Mouse (Mus musculus) midbrain, postnatal 0 days (tissue): ENCODE results near the gene Plekhg2. TPM values are rescaled to one million over a fixed set of nuclear protein-coding genes. Genes with fewer than 3 reads are reported as not detected.

Source experiments
- ATAC-seq: fragments of 200-750 bp; cut with Nextera tagmentation; 2 replicates; pipeline ENCODE4 v1.8.0; 2017; ENCODE audit warnings: moderate number of reproducible peaks, mild to moderate bottlenecking, moderate TSS enrichment, moderate library complexity; ENCODE audit not compliant: low FRiP score
- DNase-seq: peaks from one replicate; pipeline ENCODE4 v3.0.0-alpha.2; 2015; ENCODE audit warnings: low spot score
- H3K27ac ChIP-seq: fragments of 300-500 bp; sonication (generic); 2 replicates; pipeline ENCODE4 v1.5.1; 2014; ENCODE audit warnings: low read depth, mild to moderate bottlenecking, low read length, mixed read lengths
- H3K27me3 ChIP-seq: fragments of 300-500 bp; sonication (generic); 2 replicates; pipeline ENCODE4 v1.6.1; 2014; ENCODE audit warnings: low read length, control low read depth, mixed read lengths; ENCODE audit not compliant: insufficient read depth
- H3K36me3 ChIP-seq: fragments of 300-500 bp; sonication (generic); 2 replicates; pipeline ENCODE4 v1.6.1; 2014; ENCODE audit warnings: low read length, control low read depth, mixed read lengths; ENCODE audit not compliant: insufficient read depth
- H3K4me1 ChIP-seq: fragments of 300-500 bp; sonication (generic); 2 replicates; pipeline ENCODE4 v1.6.1; 2014; ENCODE audit warnings: mild to moderate bottlenecking, control low read depth, antibody characterized with exemption, low read length, mixed read lengths; ENCODE audit not compliant: insufficient read depth
- H3K4me2 ChIP-seq: fragments of 300-500 bp; sonication (generic); 2 replicates; pipeline ENCODE4 v1.6.1; 2014; ENCODE audit warnings: low read depth, mild to moderate bottlenecking, low read length, mixed read lengths; ENCODE audit not compliant: poor library complexity, severe bottlenecking
- H3K4me3 ChIP-seq: fragments of 300-500 bp; sonication (generic); 2 replicates; pipeline ENCODE4 v1.5.1; 2014; ENCODE audit warnings: low read depth, mild to moderate bottlenecking, low read length, moderate library complexity
- H3K9ac ChIP-seq: fragments of 300-500 bp; sonication (generic); replicated peaks from 2 replicates; pipeline ENCODE4 v1.6.1; 2014; ENCODE audit warnings: mild to moderate bottlenecking, low read length, moderate library complexity, mixed read lengths; ENCODE audit not compliant: poor library complexity, severe bottlenecking
- H3K9me3 ChIP-seq: fragments of 300-500 bp; sonication (generic); 2 replicates; pipeline ENCODE4 v1.6.1; 2016; ENCODE audit warnings: low read length, control low read depth
- CTCF ChIP-seq: IDR thresholded peaks from 2 replicates; pipeline ENCODE4 v1.5.1; 2016; ENCODE audit warnings: antibody characterized with exemption, mild to moderate bottlenecking
- WGBS: fragments of 180-500 bp; shearing (Covaris S2); extraction: QIAGEN DNeasy Blood & Tissue Kit; methylation state at CpG from one replicate; pipeline ENCODE4 v1.1.7; 2014; 5-methylcytosine and 5-hydroxymethylcytosine counted together
- polyA plus RNA-seq: library from polyadenylated mRNA; unstranded; fragments of >200 nt; fragmentation: Nextera tagmentation; extraction: Ambion mirVana; gene quantifications from 2 replicates; pipeline ENCODE4 v1.2.1, GENCODE M21; 2015
- total RNA-seq: library from RNA; depleted of rRNA; stranded (reverse); fragments of >200 nt; gene quantifications from 2 replicates; pipeline ENCODE4 v1.2.3, GENCODE M21; 2014

Plekhg2 gene
- total and polyA plus RNA-seq, 2 experiments from 2014 or later = 7.9 to 19.4 TPM

DNA sequence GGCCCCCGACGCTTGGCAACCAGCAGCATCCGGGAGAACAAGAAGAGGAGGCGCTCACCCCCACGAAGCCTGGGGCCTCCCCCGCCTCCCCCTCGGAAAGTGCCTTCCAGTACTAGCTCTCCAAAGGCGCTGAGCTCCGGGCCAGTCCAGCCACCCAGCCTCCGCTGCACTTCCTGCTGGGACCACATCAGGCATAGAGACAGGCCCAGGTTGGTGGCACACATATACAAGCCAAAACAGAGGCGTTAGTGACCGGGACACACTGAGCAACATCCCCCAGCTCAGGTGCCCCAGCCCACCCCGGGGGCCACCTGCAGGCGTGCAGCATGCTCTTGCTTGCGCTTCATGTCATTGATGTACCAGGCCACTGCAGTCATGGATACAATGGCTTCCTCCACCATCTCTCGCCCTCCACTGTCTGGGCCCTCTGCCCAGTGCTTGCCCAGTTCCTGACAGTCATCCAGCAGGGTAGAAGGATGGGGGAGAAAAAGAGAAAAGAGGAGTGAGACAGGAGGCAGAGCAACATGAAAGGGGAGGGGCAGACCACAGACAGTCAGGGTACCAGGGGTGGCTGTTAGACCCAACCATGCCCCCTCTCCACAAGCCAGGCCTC is 4.6 kb downstream of the Plekhg2 start:
- no peak for ATAC-seq
- Histone ChIP-seq H3K9ac (no peak overlapping the region), H3K36me3 (peaks cover 11% of the 10 kb centered on the region; the same call in 1 of the 2 replicates), H3K4me2 (no peak overlapping the region), H3K27ac (no peak overlapping the region), H3K27me3 (no peaks in the 10 kb centered on the region), H3K9me3 (no peaks in the 10 kb centered on the region), H3K4me3 (no peak overlapping the region), H3K4me1 (peaks cover 10% of the 10 kb centered on the region; the same call in 1 of the 2 replicates)
- DNase-seq = no peak
- no peak for TF ChIP-seq CTCF
- WGBS = 87% methylated on average over 16 of the region's 16 CpGs

DNA sequence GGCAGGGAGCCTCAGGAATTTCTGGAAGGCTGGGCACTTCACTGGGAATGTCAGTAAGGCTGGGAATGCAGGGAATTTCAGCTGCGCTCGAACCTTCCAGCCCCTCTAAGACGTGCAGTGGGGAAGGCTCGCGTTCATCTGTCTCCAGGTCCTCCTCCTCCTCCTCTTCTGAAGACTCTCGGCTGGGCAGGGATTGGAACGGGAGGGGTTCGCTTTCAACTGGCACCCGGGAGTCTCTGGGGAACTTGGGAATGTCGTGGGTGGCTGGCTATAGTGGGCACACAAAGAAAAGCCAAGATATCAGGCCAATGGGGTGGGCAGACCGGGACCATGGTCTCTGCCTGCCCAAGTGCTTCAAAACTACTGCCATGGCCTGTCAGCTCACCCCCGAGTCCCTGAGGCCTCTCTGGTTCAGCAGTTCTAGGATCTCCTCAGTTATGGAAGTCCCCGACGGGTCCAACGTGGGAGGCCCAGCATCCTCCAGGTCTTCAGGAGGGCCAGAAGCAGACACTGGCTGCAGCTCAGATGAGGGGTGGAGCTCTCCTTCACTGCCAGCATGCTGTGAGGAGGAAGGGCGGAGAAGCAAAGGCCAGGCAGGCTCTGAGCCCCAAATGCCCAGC is 9.8 kb downstream of the Plekhg2 start:
- H3K36me3 ChIP-seq = peaks cover 24% of the 10 kb centered on the region
- H3K9me3 ChIP-seq = no peaks in the 10 kb centered on the region
- no peaks in the 10 kb centered on the region for H3K4me1 ChIP-seq
- ATAC-seq (no peak), DNase-seq (no peak)
- no peak overlapping the region for H3K9ac ChIP-seq
- no peak overlapping the region for H3K27ac ChIP-seq
- H3K4me2 ChIP-seq = no peak overlapping the region
- TF ChIP-seq CTCF = no peak
- WGBS = 81% methylated on average over 16 of the region's 16 CpGs
- no peaks in the 10 kb centered on the region for H3K27me3 ChIP-seq
- H3K4me3 ChIP-seq = no peak overlapping the region

DNA sequence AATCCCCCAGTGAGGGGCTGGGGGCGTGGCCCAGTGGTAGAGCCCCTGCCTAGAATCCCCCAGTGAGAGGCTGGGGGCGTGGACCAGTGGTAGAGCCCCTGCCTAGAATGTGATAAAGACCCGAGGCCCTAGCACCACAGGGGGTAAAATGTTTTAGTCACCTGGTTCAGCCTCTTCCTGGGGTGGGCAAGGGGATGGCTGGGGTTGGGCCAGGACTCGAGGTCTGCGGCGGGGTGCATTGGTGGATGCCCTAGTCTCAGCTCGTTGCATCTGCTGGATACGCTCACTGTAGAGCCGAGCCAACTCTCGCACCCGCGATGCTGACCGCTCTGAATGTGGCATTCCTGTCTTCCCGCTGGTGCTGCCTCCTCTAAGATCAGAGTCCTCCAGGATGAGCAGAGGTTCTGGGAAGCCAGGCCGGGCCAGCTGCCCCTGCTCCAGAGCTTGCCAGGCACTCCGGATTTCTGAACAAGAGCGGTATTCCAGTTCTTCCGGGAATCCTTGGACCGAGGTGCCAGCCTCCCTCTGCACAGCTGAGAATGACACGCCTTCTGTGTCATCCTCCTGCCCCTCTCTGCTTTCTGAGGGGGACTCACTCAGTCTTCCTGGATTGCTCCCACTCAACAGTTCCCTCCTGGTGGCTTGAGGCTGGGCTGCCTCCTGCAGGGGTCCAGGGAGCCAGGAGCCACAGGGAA is 10.6 kb downstream of the Plekhg2 start:
- Histone ChIP-seq H3K4me3 (no peak overlapping the region), H3K36me3 (peaks cover 24% of the 10 kb centered on the region), H3K4me2 (no peak overlapping the region), H3K4me1 (no peaks in the 10 kb centered on the region), H3K27me3 (no peaks in the 10 kb centered on the region), H3K27ac (no peak overlapping the region), H3K9me3 (no peaks in the 10 kb centered on the region), H3K9ac (no peak overlapping the region)
- ATAC-seq = no peak
- no peak for DNase-seq
- 97% methylated on average over 20 of the region's 20 CpGs for WGBS
- TF ChIP-seq CTCF = no peak

DNA sequence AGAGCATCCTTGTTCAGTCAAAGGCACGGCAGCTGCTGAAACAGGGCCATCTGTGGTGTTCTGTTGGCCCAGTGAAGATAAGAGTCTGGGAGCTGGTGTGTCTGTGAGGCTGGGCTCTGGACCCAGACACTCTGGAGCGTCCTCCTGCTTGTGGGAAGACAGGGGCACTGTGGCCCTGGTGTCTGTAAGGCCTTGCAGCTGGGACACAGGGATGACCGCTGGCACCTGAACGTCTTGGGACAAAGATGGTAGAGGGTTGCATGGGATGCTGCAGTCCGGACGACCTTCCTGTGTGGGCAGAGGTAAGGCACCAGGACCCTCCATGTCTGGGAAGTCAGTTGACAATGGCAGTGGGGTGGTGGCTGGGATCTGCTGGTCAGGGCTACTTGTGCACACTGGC is 12.1 kb downstream of the Plekhg2 start:
- ATAC-seq (no peak), DNase-seq (no peak)
- Histone ChIP-seq H3K4me2 (no peak overlapping the region), H3K4me3 (no peak overlapping the region), H3K27me3 (no peaks in the 10 kb centered on the region), H3K4me1 (no peaks in the 10 kb centered on the region), H3K27ac (no peak overlapping the region), H3K9me3 (no peaks in the 10 kb centered on the region), H3K36me3 (peaks cover 24% of the 10 kb centered on the region), H3K9ac (no peak overlapping the region)
- 94% methylated on average over 6 of the region's 6 CpGs for WGBS
- no peak for TF ChIP-seq CTCF

DNA sequence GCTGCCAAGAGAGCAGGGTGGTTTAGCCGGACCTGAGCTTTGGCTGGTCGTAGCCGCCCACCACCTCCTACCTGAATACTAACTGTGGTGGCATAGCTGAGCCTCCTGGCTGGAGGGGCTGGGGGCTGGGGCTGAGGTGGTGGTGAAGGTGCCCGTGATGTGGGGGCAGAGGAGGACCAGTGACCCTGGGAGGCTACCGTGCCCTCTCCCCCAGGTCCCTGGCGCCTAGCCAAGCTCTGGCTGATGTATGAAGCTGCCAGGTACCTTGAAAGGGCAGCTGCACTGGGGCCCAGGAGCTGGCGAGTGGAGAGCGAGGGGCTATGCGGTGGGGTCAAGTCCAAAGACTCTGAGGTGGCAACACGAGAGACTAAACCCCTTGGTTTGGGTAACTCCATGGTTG is 12.5 kb downstream of the Plekhg2 start:
- no peak overlapping the region for H3K4me2 ChIP-seq
- DNase-seq (no peak), ATAC-seq (no peak)
- no peaks in the 10 kb centered on the region for H3K4me1 ChIP-seq
- 91% methylated on average over 10 of the region's 10 CpGs for WGBS
- H3K27me3 ChIP-seq = no peaks in the 10 kb centered on the region
- peaks cover 23% of the 10 kb centered on the region for H3K36me3 ChIP-seq
- no peak overlapping the region for H3K27ac ChIP-seq
- H3K9me3 ChIP-seq = no peaks in the 10 kb centered on the region
- no peak overlapping the region for H3K9ac ChIP-seq
- no peak for TF ChIP-seq CTCF
- H3K4me3 ChIP-seq = no peak overlapping the region

DNA sequence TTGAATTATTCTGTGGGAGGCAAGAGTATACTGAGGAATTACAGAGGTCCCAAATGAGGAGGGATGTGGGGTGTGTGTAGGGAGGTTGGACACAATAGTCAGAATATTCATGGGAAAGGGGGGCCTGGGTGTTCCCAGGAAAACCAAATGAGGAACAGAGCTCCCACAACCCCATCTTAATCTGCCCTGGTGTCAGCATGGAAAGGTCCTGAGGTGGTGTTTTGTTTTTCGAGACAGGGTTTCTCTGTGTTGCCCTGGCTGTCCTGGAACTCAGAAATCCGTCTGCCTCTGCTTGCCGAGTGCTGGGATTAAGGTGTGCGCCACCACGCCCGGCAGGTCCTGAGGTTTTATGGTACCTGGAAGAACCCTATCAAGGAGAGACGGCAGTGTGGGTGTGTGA is 14.0 kb downstream of the Plekhg2 start:
- no peaks in the 10 kb centered on the region for H3K4me1 ChIP-seq
- H3K4me2 ChIP-seq = no peak overlapping the region
- H3K9ac ChIP-seq = no peak overlapping the region
- 40% methylated on average over 7 of the region's 7 CpGs for WGBS
- no peak for ATAC-seq
- H3K27me3 ChIP-seq = no peaks in the 10 kb centered on the region
- no peak for TF ChIP-seq CTCF
- no peak overlapping the region for H3K4me3 ChIP-seq
- no peak for DNase-seq
- peaks cover 21% of the 10 kb centered on the region for H3K36me3 ChIP-seq
- H3K27ac ChIP-seq = peak overlapping the region; percentile 2; the same call in 1 of the 2 replicates
- H3K9me3 ChIP-seq = no peaks in the 10 kb centered on the region
